Mouse (Mus musculus) embryonic facial prominence, embryonic 14.5 days (tissue): ENCODE data around the gene Dnajc12. TPM values are rescaled to one million over a fixed set of nuclear protein-coding genes. Genes with fewer than 3 reads are reported as not detected.
"Not testable (repeated sequence)": the region's sequence is repeated elsewhere in the genome, so short reads cannot be mapped to it uniquely, and the experiment has no call there.

Experiments used
- ATAC-seq: fragments of 200-750 bp; cut with Nextera tagmentation; 2 replicates; pipeline ENCODE4 v1.8.0; 2017; ENCODE audit warnings: low read depth, moderate number of reproducible peaks, moderate TSS enrichment
- DNase-seq: peaks from one replicate; pipeline ENCODE4 v3.0.0-alpha.2; 2015; ENCODE audit warnings: low spot score
- H3K27ac ChIP-seq: fragments of 300-500 bp; sonication (generic); replicated peaks from 2 replicates; pipeline ENCODE4 v1.5.1; 2014; ENCODE audit warnings: low read depth, mild to moderate bottlenecking, low read length, moderate library complexity
- H3K27me3 ChIP-seq: fragments of 300-500 bp; sonication (generic); replicated peaks from 2 replicates; pipeline ENCODE4 v1.6.1; 2014; ENCODE audit warnings: low read length; ENCODE audit not compliant: control insufficient read depth, insufficient read depth
- H3K36me3 ChIP-seq: fragments of 300-500 bp; sonication (generic); 2 replicates; pipeline ENCODE4 v1.6.1; 2014; ENCODE audit warnings: low read length, mixed read lengths; ENCODE audit not compliant: control insufficient read depth, insufficient read depth
- H3K4me1 ChIP-seq: fragments of 300-500 bp; sonication (generic); 2 replicates; pipeline ENCODE4 v1.6.1; 2014; ENCODE audit warnings: antibody characterized with exemption, low read length; ENCODE audit not compliant: control insufficient read depth, insufficient read depth
- H3K4me2 ChIP-seq: fragments of 300-500 bp; sonication (generic); 2 replicates; pipeline ENCODE4 v1.6.1; 2014; ENCODE audit warnings: low read depth, mild to moderate bottlenecking, low read length, moderate library complexity, mixed read lengths
- H3K4me3 ChIP-seq: fragments of 300-500 bp; sonication (generic); 2 replicates; pipeline ENCODE4 v1.5.1; 2014; ENCODE audit warnings: low read depth, mild to moderate bottlenecking, low read length
- H3K9ac ChIP-seq: fragments of 300-500 bp; sonication (generic); 2 replicates; pipeline ENCODE4 v1.6.1; 2014; ENCODE audit warnings: low read depth, mild to moderate bottlenecking, low read length, moderate library complexity, mixed read lengths
- H3K9me3 ChIP-seq: fragments of 300-500 bp; sonication (generic); 2 replicates; pipeline ENCODE4 v1.6.1; 2016; ENCODE audit warnings: low read length; ENCODE audit not compliant: control insufficient read depth
- WGBS: fragments of 180-500 bp; shearing (Covaris S2); extraction: QIAGEN DNeasy Blood & Tissue Kit; methylation state at CpG from one replicate; pipeline ENCODE4 v1.1.7; 2014; 5-methylcytosine and 5-hydroxymethylcytosine counted together
- polyA plus RNA-seq: library from polyadenylated mRNA; unstranded; fragments of >200 nt; fragmentation: Nextera tagmentation; extraction: Ambion mirVana; gene quantifications from 2 replicates; pipeline ENCODE4 v1.2.1, GENCODE M21; 2014

Dnajc12 gene
- polyA plus RNA-seq, 1 experiment from 2014 or later, result 8.3 TPM

GRCm38 (mm10) chr10:63429785-63430305, 47.6 kb downstream of the Dnajc12 start, which contains the start of gene Ctnna3:
TSS of gene Ctnna3 (plus strand) at chr10:63430098.
- Histone ChIP-seq H3K36me3 (no peaks in the 10 kb centered on the region), H3K27me3 (no peaks in the 10 kb centered on the region), H3K27ac (peak within 1 kb of the TSS; percentile 86), H3K4me3 (peak within 1 kb of the TSS; percentile 88), H3K9ac (peak within 1 kb of the TSS; percentile 81), H3K4me1 (no peaks in the 10 kb centered on the region), H3K9me3 (no peaks in the 10 kb centered on the region), H3K4me2 (peak within 1 kb of the TSS; percentile 65)
- ATAC-seq (peak; percentile 97), DNase-seq (peak; percentile 98)
- 1% methylated on average over 43 of the region's 55 CpGs for WGBS

DNA sequence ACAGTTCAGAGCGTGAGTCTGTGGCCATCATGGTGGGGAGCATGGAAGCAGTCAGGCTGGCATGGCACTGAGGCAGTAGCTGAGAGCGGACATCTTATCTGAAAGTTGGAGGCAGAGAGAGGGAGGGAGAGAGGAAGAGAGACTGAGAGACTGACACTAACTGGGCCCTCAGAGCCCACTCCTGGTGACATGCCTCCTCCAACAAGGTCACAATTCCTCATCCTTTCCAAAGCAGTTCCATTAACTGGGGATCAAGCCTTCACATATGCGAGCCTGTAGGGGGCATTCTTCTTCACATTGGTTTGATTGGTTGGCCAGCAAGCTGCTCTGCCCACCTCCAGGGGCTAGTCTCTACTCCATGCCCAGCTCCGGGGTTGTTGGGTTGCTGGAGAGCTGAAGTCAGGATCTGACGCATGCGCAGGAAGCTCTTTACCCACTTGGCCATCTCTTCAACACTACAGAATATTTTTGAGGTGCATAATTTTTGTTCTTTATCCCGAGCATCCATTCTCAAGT, 49.0 kb downstream of the Dnajc12 start:
- DNase-seq (no peak), ATAC-seq (no peak)
- Histone ChIP-seq H3K4me2 (no peak overlapping the region), H3K36me3 (no peaks in the 10 kb centered on the region), H3K9ac (no peak overlapping the region), H3K9me3 (no peaks in the 10 kb centered on the region), H3K4me1 (no peaks in the 10 kb centered on the region), H3K27ac (no peak overlapping the region), H3K27me3 (no peaks in the 10 kb centered on the region), H3K4me3 (no peak overlapping the region)
- WGBS, result 82% methylated on average over 7 of the region's 7 CpGs

- no peak overlapping the region for H3K9ac ChIP-seq
- H3K9me3 ChIP-seq, result no peaks in the 10 kb centered on the region
- no peak overlapping the region for H3K4me2 ChIP-seq
- no peak for ATAC-seq
- H3K36me3 ChIP-seq, result no peaks in the 10 kb centered on the region
- WGBS, result 90% methylated on average over 8 of the region's 8 CpGs
- H3K27me3 ChIP-seq, result no peaks in the 10 kb centered on the region
- no peak for DNase-seq
- H3K4me1 ChIP-seq, result no peaks in the 10 kb centered on the region
- H3K27ac ChIP-seq, result no peak overlapping the region
- H3K4me3 ChIP-seq, result no peak overlapping the region
Measured at GRCm38 (mm10) chr10:63432099-63432498, 49.9 kb downstream of the Dnajc12 start.

DNA sequence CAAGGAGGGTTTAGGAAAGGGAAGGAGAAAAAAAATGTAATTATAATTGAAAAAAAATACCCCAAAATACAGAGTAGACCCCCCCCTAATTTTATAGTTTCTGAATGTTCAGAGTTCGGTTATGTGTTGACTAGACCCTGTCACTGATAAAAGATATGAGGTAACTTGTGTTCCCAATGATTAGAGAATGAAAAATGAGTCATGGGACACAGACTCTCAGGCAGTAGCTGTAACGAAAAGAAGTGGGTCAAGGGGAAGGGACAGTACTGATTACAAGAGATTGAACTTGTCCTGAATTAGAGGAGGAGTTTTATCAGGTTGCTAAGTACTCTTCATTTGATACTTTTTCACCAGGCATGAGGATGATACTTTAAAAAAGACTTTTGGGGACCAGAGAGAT, 50.6 kb downstream of the Dnajc12 start:
- Histone ChIP-seq H3K9ac (no peak overlapping the region), H3K27me3 (no peaks in the 10 kb centered on the region), H3K36me3 (no peaks in the 10 kb centered on the region), H3K4me2 (no peak overlapping the region), H3K4me1 (no peaks in the 10 kb centered on the region), H3K9me3 (no peaks in the 10 kb centered on the region), H3K4me3 (no peak overlapping the region), H3K27ac (no peak overlapping the region)
- ATAC-seq, result no peak
- 74% methylated on average over 2 of the region's 2 CpGs for WGBS
- no peak for DNase-seq

GRCm38 (mm10) chr10:63438736-63439262, 56.6 kb downstream of the Dnajc12 start:
- no peaks in the 10 kb centered on the region for H3K27me3 ChIP-seq
- no peak overlapping the region for H3K9ac ChIP-seq
- DNase-seq, result no peak
- no peak overlapping the region for H3K4me3 ChIP-seq
- no peaks in the 10 kb centered on the region for H3K9me3 ChIP-seq
- no peak overlapping the region for H3K4me2 ChIP-seq
- no peak for ATAC-seq
- no peaks in the 10 kb centered on the region for H3K4me1 ChIP-seq
- no peak overlapping the region for H3K27ac ChIP-seq
- no peaks in the 10 kb centered on the region for H3K36me3 ChIP-seq

GRCm38 (mm10) chr10:63439694-63440228, 57.5 kb downstream of the Dnajc12 start:
- Histone ChIP-seq H3K27me3 (no peaks in the 10 kb centered on the region), H3K9ac (no peak overlapping the region), H3K4me2 (no peak overlapping the region), H3K27ac (no peak overlapping the region), H3K4me1 (no peaks in the 10 kb centered on the region), H3K4me3 (no peak overlapping the region), H3K9me3 (no peaks in the 10 kb centered on the region), H3K36me3 (no peaks in the 10 kb centered on the region)
- ATAC-seq (no peak), DNase-seq (no peak)
- 65% methylated on average over 7 of the region's 7 CpGs for WGBS

- not testable (repeated sequence) for H3K27me3 ChIP-seq, H3K36me3 ChIP-seq, ATAC-seq, H3K9ac ChIP-seq, H3K4me1 ChIP-seq, H3K4me2 ChIP-seq, H3K9me3 ChIP-seq, H3K27ac ChIP-seq, H3K4me3 ChIP-seq, DNase-seq
- WGBS, result 84% methylated on average over 13 of the region's 13 CpGs
Measured at GRCm38 (mm10) chr10:63444602-63445387, 62.6 kb downstream of the Dnajc12 start.

- no peak overlapping the region for H3K27ac ChIP-seq
- WGBS, result 87% methylated on average over 4 of the region's 4 CpGs
- no peaks in the 10 kb centered on the region for H3K4me1 ChIP-seq
- H3K9me3 ChIP-seq, result no peaks in the 10 kb centered on the region
- H3K36me3 ChIP-seq, result no peaks in the 10 kb centered on the region
- no peak overlapping the region for H3K4me3 ChIP-seq
- no peak for DNase-seq
- no peak overlapping the region for H3K4me2 ChIP-seq
- no peak for ATAC-seq
- H3K9ac ChIP-seq, result no peak overlapping the region
- H3K27me3 ChIP-seq, result no peaks in the 10 kb centered on the region
Measured at GRCm38 (mm10) chr10:63453926-63454325, 71.7 kb downstream of the Dnajc12 start.
